Mouse (Mus musculus) telencephalon, adult 2 months (tissue): ENCODE data around the gene Plxna1.

ENCODE experiments used
- DNase-seq: peaks from one replicate; pipeline ENCODE4 v3.0.0-alpha.2; 2011; ENCODE audit warnings: low read depth, low spot score

The Plxna1 gene

DNA sequence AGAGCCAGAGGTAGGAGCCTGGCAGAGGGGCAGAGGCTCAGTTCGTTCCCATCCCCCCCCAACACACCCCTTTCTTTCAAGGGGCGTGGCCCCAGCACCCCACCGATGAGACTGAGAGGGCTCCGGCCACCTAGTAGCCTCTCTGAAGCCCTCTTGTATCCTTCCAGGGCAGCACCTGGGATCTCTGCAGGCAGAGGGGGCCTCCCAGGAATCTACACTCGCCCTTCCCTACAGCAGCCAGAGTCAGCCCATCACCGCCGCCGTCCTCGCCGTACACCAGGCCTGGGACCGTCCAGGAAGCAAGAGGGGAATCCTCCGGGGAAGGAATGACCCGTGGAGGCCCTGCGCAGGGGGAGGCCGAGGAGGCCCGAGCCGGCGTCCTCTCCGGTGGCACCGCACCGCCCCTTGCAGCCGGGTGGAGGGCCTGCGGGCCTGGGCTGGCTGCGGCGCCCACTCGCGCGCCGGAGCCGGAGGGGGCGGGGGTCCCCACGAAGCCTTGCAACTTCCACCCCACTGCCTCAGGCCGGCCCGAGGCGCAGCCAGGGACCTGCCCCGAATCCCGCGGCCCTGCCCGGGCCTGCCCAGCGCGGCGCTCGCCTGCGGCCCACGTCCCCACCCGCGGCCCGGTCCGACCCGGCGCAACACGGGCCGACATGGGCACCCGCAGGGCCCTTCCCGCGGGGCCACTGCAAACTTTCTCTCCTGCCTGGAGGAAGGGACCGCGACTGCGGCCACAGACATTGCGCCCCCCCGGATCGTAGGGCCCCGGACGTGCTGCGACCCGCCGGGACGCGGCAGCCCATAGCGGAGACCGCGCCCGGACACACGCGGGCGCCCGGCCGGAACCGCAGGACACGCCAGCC, 771 bp downstream of the Plxna1 start:
- DNase-seq = no peak

DNA sequence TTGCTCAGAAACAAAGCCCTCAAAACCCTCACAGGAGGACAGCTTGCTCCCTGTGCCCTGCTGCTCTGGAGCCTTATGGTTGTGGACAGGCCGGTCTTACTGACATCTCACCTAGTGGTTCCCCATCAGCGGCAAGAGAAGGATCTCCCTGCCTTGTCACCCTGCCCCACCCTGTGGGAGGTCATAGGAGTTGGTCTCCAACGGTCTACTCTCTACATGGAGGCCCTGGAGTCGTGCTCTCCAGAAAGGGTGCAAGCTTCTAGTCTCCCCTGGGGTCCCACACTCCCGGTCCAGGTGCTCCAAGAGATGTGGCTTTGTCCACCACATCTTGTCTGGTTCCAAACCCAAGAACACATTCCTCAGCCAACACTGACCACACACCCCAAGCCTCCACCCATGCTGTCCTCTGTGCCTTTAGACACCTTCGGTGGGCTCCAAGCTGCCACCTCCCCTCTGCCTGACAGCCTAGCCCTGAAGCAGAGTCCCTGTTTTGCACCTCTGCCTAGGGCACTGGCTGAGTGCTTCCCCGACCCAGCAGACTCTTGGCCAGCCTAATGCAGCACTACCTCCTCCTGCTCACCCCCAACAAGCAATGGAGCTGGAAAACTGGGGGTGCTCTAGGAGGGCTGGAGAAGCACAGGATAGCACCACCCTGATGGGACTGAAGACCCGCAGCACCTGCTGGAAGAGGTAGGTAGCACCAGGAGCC, 1.6 kb downstream of the Plxna1 start:
- no peak for DNase-seq

DNA sequence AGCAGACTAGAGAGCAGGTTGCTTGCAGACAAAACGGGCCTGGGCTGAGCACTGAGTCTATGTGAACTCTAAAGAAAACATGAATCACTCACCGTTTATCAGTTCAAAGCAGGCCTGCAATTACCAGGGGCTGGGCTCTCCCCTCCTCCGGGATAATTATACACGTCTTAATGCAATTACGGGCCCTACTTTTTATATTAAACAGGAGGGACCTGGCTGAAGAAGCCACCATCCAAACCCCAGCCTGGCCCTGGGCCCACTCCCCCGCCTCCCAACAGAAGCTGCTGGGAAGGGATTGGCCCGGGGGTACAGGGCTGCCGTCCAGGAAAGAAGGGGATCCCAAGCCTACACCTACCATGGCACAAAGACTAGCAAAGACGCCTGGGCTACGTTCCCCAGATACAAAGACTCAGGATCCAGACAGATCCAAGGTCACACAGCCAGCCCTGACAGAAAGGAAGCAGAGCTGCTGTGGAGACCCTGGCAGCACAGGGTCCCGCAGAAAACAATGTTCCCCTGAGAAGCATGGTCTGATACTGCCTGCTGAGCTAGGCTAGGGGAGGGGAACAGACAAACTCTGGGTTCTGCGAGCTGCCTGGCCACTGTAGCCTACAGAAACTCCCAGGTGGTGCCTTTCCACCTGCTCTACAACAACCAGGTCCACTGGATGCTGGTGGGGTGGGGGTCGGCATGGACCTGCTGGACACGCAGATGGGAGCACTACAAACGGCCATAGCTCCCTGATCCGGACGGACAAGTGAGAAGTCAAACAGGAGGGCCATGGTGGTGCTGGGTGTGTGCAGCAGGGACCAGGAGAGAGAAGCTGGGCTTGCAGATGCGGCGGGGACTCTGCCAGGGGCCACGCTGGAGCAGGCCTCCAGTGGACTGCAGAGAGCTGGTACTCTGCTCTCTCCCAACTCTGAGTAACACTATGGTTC, 2.4 kb downstream of the Plxna1 start:
- DNase-seq = no peak

DNA sequence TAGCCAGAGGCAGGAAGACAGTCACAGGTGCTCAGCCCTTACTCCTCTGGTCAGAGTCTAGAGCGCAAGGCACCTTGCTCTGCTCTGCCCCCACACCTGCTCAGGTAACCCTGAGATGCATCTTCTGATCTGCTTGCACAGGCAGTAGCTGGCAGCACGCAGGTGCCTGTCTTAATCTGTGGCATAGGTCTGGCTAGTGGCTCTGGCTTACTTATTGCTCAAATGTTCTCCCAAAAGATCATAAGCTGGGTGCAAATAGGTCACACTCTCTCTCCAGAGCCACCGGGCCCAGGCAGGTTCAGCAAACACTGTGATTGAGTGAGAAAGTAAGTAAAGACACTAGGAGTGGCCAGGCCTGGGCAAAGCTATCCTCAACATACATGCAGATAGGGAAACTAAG, 3.2 kb downstream of the Plxna1 start:
- DNase-seq = no peak

DNA sequence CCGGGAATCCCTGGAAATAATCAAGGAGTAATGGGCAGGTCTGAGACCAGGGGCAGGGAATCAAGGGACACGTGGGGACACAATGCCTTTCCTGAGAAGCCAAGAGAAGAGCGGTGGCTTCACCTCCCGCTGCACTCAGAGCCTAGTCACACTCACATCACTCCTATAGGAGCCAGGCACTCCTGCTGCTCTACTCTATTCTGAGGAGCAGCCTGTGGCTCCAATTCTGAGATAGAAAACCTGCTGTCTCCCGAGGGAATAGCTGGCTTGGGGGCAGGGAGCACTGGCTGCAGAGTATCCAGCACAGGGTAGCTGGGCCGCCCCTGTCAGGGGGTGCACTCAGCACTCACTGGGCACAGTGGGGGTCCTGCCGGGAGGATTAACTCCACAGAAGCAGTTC, 6.8 kb downstream of the Plxna1 start:
- no peak for DNase-seq

DNA sequence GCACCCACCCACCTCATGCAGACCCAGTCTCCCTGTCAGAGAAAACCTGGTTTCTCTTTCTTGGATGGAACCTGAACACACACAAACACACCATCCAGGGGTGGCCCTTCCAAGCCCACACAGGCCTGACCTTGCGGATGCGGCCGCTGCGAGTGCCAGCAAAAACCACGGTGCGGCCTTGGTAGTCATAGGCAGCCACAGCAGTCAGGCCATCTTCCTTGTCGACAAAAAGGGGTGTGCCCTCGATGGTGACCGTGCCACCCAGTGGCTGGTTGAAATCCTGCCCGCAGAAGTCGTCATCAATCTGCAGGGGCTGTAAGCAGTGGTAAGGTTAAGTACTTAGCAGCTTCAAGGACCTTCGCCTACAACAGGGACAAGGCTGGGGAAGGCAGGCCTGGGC, 7.7 kb downstream of the Plxna1 start:
- DNase-seq = no peak

DNA sequence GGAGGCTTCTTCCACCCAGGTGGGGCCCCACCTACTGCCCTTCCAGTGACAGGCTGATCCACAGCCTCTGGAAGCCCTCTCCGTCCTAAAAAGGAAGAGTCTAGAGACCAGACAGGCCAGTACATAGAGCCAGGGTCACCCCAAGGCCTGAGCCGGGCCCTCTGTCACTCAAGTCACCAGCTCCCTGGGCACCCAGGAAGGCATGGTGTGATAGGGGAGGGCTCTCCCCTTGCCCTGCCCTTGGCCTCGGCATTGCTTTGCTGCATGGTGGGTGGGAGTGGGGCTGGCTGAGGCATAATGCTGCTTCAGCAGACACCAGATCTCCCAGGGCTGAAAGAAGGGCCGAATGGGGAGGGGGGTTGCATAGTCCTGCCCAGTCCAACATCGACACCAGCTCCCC, 8.3 kb downstream of the Plxna1 start:
- no peak for DNase-seq

DNA sequence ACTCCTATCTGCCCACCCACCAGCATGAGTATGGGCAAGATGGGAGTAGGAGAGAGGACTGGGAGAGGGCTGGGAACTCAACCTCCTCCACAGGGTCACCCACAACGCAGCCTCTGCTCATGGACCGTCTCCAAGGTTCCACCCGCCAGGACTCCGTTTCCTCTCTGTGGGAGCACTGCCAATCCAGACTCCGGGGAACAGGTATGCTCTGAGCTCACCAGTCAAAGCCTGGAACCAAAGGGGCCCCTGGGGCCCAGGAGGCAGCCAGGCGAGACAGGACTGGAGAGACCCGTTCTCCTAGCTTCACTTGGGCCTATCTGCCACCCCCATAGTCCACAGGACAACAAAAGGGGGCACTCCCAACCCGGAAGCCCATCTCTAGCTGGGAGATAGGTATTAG, 9.3 kb downstream of the Plxna1 start:
- DNase-seq = no peak

DNA sequence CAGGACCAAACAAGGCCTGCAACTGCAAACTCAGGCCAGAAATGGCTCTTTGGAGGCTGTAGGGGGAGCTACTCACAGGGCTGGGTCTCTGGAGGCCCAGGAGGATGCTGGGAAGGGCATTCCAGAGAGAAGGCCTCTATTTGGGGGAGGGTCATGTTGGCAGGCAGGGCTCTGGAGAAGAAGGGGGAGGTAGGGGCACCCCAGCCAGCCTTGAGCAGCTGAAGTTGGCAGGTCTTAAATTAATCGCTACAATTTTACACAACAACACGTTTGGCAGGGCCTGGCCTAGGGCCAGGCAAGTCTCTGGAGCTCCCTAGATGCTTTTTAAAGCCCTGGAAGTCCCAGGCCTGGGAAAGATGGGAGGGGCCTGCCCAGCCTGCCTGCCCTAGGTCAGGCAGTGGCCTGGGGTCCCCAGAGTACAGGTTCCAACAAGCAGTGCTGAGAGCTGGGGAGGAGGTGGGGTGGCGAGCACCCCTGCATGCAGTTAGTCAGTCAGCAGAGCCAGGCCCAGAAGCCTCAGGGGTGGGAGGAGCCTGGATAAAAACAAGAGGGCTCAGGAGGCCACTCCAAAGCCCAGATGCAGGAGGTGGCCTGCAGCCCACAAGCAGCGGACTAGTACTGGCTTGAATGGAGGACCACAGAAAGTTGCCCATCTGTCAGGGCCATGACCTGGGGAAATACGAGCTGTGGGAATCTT, 10.8 kb downstream of the Plxna1 start:
- no peak for DNase-seq

DNA sequence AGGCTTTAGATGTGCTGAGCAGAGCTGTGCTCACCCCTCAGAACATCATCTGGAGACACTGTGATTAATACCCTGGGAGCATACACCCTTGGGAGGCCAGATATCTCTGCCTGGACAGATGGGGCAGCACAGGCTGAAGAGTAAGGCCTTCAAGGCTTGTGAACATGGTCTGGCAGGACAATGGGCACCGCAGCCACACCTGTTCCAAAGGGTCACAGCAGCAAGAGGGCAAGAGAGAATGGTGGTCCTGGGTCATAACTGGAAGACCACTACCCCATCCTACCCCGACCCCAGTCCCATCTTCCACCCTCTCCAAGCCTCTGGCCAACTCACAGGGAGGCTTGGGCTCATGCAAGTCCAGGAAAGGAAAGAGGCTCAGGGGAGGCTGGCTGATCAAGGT, 11.9 kb downstream of the Plxna1 start:
- no peak for DNase-seq

DNA sequence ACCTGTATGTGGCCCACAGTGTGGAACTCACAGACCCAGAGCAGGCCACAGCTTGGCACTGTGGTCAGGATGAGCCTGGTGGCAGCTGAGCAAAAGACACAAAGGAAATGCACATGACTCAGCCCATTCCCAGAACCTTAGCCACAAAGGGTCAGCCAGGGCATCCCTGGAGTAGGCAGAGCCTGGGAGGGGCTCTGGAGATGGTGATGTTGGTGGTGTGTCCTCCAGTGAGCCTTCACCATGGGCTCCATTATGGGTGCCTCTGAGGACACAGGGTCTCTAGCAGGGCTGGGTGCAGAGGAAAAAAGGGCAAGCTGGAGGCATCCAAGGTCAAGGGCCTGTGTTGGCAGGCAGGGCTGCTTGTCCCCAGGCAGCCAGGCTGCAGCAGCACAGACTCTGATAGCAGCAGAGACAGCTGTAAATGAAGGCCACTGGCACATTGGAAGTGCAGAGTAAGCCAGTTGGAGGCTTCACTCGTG, 12.3 kb downstream of the Plxna1 start:
- DNase-seq = no peak

DNA sequence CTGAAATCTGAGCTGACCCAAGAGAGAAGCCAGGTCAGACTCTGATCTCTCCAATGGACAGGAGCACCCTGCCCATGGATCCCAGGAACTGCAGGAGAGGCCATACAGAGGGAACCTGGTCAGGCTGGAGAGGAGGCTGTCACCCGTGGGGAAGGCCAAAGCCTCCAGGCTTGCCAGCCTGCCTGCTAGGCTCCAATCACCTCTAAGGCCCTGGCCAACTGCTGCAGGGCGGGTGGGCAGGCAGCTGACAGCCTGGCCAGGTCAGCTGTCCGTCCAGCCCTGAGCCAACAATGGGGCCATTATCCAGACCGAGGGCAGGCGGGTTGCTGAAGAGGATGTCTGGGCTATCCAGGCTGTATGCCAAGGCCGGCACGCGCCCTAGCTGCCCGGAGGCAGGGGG, 14.1 kb downstream of the Plxna1 start:
- DNase-seq = no peak

DNA sequence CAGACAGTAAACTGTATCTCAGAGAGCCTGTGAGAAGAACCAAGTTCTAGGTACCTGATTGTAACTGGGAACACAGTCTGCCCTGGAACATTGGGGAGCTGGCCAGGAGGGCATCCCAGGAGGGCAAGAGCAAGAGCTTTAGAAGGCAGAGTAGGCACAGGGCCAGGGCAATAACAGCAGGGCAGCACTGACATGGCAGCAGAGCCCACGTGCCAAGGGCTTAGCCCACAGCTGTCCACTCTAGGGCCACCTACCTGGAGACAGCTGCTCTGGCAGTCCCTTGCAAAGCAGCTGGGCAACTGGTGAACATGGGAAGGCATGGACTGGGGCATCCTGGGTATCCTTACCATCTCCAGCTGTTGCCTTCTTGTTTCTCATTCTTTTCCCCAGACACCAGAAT, 14.6 kb downstream of the Plxna1 start:
- no peak for DNase-seq

DNA sequence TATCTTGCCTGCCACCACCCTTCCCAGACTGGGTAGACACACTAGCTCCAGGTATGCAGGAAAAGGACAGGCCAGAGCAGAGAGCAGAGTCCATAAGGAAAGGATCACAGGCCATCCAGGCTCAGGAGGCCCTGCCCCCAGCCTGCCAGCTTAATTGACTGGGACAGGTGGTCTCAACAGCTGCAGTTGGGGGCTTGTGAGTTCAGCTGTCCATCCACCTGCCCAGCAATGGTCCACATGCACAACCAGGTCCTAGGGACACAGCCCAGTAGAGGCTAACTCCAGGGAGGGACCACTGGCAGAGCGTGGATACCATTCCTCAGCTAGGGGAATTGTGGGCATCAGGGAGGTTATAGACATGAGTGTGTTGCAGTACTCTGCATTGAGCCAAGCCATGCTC, 16.6 kb downstream of the Plxna1 start:
- DNase-seq = no peak

DNA sequence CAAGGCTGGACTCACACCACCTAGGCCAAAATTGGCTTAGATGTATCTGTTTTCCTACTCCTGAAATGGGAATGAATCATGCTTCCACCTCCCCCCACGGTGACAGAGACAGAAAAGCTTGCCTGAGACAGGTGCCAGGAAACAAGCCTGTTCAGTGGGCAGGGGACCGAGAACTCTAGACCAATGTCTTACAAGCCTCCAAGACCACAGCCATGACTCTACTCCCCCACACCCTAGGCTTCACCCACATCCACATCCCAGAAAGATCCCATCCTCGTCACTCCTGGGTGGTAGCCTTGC, 17.0 kb downstream of the Plxna1 start:
- no peak for DNase-seq

DNA sequence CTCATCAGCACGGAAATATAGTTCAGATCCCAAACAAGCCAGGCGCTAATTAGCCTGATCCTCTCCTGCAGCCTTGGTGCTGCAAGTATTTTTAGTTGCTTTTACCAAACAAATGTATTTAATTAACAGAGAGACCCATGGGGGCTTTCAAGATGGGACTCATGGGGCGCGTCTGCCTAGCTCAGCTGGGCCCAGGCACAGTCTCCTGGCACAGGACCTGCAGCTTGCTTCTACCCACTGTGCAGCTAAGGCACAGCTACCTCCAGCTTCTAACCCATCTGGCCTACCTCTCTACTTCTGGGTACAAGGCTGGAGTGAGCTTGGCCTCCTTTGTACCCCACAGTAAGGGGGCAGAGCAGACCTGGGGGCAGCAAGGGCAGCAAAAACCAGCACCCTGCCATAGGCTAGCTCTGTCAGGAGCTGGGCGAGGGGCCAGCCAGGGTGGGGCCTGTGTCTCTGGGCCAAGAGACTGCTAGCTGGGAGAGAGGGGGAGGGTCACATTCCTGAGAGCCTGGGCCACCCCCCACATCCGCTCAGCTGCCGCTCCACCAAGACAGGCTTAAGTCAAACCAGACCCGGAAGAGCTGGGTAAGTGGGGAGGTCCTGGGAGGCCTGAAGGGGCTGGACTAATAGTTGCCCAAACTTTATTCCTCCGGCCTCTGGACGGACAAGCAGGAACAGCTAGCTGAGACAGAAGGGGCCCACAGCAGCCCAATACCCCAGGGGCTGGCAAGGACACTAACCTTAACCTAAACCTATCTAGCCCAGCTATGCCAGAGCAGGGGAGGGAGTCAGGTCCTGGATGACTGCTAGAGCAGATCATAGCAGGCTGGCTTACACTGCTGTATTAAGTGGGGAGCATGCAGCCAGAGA, 17.6 kb downstream of the Plxna1 start:
- DNase-seq = no peak

DNA sequence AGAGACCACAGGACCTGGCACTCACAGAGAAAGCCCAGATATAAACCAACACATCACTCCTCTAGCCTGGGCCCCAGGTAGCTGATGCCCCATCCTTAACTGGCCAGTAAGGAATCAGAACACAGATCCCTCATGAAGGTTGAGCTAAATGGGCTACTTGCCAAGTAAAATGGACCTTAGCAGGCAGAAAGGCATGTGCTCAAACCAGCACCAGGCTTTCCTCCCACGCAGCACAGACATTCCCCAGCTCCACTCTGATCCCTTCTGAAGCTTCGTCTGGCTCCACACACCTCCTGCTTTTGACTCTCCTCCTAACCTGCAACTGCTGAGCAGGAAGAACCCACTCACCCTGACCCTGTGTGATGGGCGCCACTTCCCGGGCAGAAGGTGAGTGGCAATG, 20.4 kb downstream of the Plxna1 start:
- no peak for DNase-seq

DNA sequence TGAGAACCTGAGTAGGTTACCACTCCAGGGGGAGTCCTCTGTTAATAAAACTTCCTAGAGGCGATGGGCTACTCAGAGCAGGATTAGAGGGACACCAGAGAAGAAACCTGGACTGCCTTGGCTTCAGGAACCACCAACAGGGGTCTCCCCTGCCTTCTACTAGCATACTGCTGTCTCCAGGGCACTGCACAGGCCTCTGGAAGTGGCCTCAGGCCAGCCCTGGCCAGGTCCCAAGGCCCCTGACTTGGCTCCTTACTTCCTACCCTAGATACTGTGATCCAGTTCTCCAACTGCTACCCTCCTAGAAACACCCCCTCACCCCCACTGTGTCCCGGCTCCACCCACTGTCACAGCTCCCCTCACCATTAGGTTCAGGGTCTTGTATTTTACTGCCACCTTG, 23.0 kb downstream of the Plxna1 start:
- DNase-seq = no peak

DNA sequence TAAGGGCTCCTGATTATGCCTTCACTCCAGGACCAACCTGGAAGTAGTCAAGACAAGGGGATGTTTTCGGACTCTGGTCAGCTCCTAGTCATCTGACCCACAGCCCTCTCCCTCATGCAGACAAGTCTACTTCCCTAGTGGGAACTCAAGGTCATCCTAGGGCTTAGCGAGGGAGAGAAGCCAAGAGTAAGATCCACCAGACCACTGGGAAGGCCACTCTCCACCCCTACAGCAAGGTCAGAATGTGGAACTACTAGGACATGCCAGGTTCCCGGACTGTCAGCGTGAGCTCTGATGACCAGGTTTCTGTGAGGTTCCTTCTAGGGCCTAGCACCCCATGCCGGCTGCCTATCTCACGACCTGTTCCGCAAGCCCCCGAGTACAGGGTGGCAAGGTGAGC, 23.7 kb downstream of the Plxna1 start:
- no peak for DNase-seq

DNA sequence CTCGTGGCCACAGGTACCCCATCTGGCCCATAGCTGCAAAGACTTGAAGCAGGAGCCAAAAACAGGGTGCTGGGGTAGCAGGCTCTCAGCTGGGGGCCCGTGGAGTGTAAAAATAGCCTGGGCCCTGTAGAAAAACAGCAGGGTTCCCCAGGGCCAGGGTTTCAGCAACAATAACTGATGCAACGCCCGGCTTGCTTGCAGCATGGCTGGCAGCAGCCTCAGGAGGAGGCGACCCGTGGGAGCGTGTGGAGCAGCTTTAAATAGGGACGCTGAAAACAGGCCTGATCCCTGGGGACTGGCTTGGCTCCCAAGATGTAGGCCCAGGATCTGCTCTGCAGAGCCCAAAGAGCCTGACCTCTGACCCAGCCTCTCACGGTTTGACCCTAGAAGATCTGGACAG, 24.8 kb downstream of the Plxna1 start:
- DNase-seq = no peak
